Mouse (Mus musculus) neural tube, embryonic 12.5 days (tissue): Measurements from ENCODE around the gene Mrpl35. TPM values are rescaled to one million over a fixed set of nuclear protein-coding genes. Genes with fewer than 3 reads are reported as not detected.
"Not testable (repeated sequence)": the region's sequence is repeated elsewhere in the genome, so short reads cannot be mapped to it uniquely, and the experiment has no call there.

Experiments used
- ATAC-seq: fragments of 200-750 bp; cut with Nextera tagmentation; 2 replicates; pipeline ENCODE4 v1.8.0; 2017; ENCODE audit warnings: low read depth, mild to moderate bottlenecking, moderate TSS enrichment, moderate library complexity; ENCODE audit not compliant: low FRiP score
- H3K27ac ChIP-seq: fragments of 300-500 bp; sonication (generic); 2 replicates; pipeline ENCODE4 v1.5.1; 2016
- H3K27me3 ChIP-seq: fragments of 300-500 bp; sonication (generic); replicated peaks from 2 replicates; pipeline ENCODE4 v1.6.1; 2016; ENCODE audit warnings: mild to moderate bottlenecking
- H3K36me3 ChIP-seq: fragments of 300-500 bp; sonication (generic); 2 replicates; pipeline ENCODE4 v1.6.1; 2016; ENCODE audit warnings: mild to moderate bottlenecking
- H3K4me1 ChIP-seq: fragments of 300-500 bp; sonication (generic); 2 replicates; pipeline ENCODE4 v1.6.1; 2016
- H3K4me2 ChIP-seq: fragments of 300-500 bp; sonication (generic); replicated peaks from 2 replicates; pipeline ENCODE4 v1.6.1; 2016; ENCODE audit warnings: mild to moderate bottlenecking
- H3K4me3 ChIP-seq: fragments of 300-500 bp; sonication (generic); 2 replicates; pipeline ENCODE4 v1.5.1; 2016
- H3K9ac ChIP-seq: fragments of 300-500 bp; sonication (generic); 2 replicates; pipeline ENCODE4 v1.6.1; 2016; ENCODE audit warnings: mild to moderate bottlenecking
- H3K9me3 ChIP-seq: fragments of 300-500 bp; sonication (generic); 2 replicates; pipeline ENCODE4 v1.6.1; 2016; ENCODE audit warnings: mild to moderate bottlenecking
- WGBS: fragments of 180-500 bp; shearing (Covaris S2); methylation state at CpG from one replicate; pipeline ENCODE4 v1.1.7; 2016; 5-methylcytosine and 5-hydroxymethylcytosine counted together
- polyA plus RNA-seq: library from polyadenylated mRNA; unstranded; fragments of >200 nt; fragmentation: Nextera tagmentation; extraction: Ambion mirVana; gene quantifications from 2 replicates; pipeline ENCODE4 v1.2.1, GENCODE M21; 2016

Mrpl35 gene
- polyA plus RNA-seq: 46.3 and 48.6 TPM in 2 replicates

DNA sequence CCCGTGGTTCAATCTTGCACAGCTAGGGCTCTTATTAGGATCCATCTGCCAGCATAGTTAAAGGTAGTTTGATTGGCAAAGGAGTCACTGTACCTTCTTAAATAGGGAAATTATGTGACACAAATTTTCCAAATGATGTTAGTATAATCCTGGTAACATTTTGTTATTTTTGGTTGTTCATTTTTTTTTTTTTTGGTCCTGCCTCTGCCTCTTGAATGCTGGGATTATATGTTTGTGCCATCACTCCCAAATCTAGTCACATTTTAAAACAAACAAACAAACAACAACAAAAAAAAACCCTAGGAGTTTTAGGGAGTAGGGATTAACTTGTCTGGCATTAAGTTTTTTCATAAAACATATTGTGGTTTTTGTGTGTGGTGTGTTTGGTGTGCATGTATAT, at the start of gene Mrpl35:
Mrpl35 (minus strand) TSS at position 101 of the 400 bp plus-strand sequence.
- WGBS: 44% methylated on average over 1 of the region's 1 CpGs
- no peak for ATAC-seq
- H3K4me1 ChIP-seq: peaks cover 3% of the 10 kb centered on the region; the same call in 1 of the 2 replicates
- H3K9ac ChIP-seq: no peak within 1 kb of the TSS
- no peak within 1 kb of the TSS for H3K4me3 ChIP-seq
- H3K36me3 ChIP-seq: no peaks in the 10 kb centered on the region
- H3K9me3 ChIP-seq: no peaks in the 10 kb centered on the region
- no peak within 1 kb of the TSS for H3K4me2 ChIP-seq
- no peaks in the 10 kb centered on the region for H3K27me3 ChIP-seq
- H3K27ac ChIP-seq: no peak within 1 kb of the TSS

DNA sequence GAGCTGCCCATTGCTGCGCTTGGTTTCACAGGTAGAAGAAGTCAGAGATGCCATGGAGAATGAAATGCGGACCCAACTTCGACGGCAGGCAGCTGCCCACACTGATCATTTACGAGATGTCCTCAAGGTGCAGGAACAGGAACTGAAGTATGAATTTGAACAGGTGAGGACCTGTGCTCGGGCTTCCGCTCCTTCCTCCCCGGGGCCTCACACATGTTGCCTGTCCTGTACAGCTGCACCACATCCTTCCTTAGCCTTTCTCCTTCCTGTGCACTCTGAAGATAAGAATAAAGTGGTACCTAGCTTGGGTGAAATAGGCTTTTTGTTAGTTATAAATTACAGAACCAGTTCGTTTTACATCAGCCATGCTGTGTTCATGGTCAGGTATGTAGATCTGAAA, 44.6 kb upstream of the Mrpl35 start:
- H3K4me3 ChIP-seq: no peak overlapping the region
- WGBS: 96% methylated on average over 9 of the region's 9 CpGs
- ATAC-seq: no peak
- no peak overlapping the region for H3K4me2 ChIP-seq
- peaks cover 75% of the 10 kb centered on the region for H3K36me3 ChIP-seq
- no peak overlapping the region for H3K27ac ChIP-seq
- no peaks in the 10 kb centered on the region for H3K27me3 ChIP-seq
- H3K4me1 ChIP-seq: no peaks in the 10 kb centered on the region
- H3K9ac ChIP-seq: no peak overlapping the region
- H3K9me3 ChIP-seq: no peaks in the 10 kb centered on the region

DNA sequence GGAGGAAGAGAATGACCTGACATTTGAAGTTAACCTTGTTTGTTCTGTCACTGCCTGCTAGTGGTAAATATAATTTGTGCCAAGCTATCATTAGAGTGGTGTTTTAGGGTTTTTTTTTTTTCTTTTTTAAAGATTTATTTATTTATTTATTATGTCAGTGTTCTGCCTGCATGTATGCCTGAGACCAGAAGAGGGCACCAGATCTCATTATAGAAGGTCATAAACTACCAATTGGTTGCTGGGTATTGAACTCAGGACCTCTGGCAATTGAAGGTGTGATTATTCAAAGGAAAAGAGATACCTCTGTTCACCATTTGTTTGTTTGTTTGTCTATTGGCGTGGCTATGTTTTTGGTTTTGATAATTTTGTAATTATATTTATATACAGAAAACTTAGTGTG, 42.0 kb upstream of the Mrpl35 start:
- H3K9ac ChIP-seq: no peak overlapping the region
- H3K4me3 ChIP-seq: no peak overlapping the region
- no peak overlapping the region for H3K27ac ChIP-seq
- WGBS: 94% methylated on average over 1 of the region's 1 CpGs
- peaks cover 81% of the 10 kb centered on the region for H3K36me3 ChIP-seq
- H3K9me3 ChIP-seq: no peaks in the 10 kb centered on the region
- no peak overlapping the region for H3K4me2 ChIP-seq
- ATAC-seq: no peak
- H3K27me3 ChIP-seq: no peaks in the 10 kb centered on the region
- no peaks in the 10 kb centered on the region for H3K4me1 ChIP-seq

DNA sequence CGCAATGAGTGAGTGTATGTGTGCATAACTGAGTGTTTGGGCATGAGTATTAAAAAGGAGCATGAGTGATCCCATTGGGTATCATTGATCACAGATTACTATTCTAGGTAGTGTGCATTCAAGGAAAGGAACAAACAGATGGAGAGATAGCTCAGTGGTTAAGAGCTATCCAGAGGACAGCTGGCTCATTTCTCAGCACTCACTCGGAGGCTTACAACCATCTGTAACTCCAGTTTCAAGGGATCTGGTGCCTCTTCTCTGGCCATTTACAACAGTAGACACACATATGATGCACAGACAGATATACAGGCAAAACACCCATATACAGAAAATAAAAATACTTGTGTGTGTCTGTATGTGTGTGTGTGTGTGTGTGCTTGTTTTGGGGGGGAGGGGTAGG, 41.0 kb upstream of the Mrpl35 start:
- H3K4me1 ChIP-seq: no peaks in the 10 kb centered on the region
- no peaks in the 10 kb centered on the region for H3K9me3 ChIP-seq
- no peak overlapping the region for H3K27ac ChIP-seq
- no peak overlapping the region for H3K4me3 ChIP-seq
- ATAC-seq: no peak
- no peak overlapping the region for H3K4me2 ChIP-seq
- H3K27me3 ChIP-seq: no peaks in the 10 kb centered on the region
- WGBS: 92% methylated on average over 2 of the region's 2 CpGs
- no peak overlapping the region for H3K9ac ChIP-seq
- peaks cover 82% of the 10 kb centered on the region for H3K36me3 ChIP-seq

DNA sequence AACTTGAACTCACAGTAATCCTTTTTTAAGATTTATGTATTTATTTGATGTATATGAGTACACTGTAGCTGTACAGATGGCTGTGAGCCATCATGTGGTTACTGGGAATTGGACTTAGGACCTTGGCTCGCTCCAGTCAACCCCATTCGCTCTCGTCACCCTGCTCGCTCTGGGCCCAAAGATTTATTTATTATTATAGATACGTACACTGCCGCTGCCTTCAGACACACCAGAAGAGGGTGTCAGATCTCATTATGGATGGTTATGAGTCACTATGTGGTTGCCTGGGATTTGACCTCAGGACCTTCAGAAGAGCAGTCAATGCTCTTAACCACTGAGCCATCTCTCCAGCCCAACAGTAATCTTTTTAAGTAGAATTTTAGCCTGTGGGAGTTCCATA, 20.1 kb upstream of the Mrpl35 start:
- H3K27me3 ChIP-seq, H3K4me2 ChIP-seq, H3K4me1 ChIP-seq, ATAC-seq, H3K9me3 ChIP-seq, H3K27ac ChIP-seq, H3K9ac ChIP-seq, H3K4me3 ChIP-seq: not testable (repeated sequence)
- 91% methylated on average over 6 of the region's 6 CpGs for WGBS
- peaks cover 29% of the 10 kb centered on the region for H3K36me3 ChIP-seq

DNA sequence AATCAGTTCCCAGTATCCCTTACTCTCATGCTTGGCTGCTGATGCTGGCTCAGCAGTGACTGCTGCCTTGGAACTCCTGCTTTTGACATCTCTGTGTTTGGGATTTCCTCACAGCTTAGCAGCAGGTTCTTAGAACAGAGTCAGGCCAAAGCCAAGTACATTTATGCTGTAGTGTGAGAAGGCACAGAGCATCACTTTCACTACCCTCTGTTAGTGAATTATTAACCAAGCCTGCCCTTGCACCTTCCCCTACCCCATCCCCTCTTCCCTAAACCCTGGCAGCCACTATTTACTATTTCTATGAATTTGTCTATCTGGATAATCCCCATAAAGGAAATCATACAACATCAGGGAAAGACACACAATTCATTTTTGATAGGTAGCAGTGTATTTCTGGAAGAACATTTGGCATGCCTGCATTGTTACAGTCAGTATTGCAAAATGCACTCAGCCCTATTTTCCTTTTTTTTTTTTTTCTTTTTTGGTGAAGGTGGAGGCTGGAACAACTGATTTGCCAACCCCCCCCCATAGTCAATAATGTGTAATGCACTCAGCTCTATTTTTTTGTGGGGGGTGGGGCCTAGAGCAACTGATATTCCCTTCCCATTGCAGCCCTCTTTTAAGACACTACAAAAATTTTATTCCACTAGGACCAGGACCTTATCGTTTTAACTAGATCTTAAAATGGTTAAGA, 14.0 kb upstream of the Mrpl35 start:
- Histone ChIP-seq H3K4me2 (no peak overlapping the region), H3K4me1 (no peaks in the 10 kb centered on the region), H3K9ac (no peak overlapping the region), H3K36me3 (no peaks in the 10 kb centered on the region), H3K4me3 (no peak overlapping the region), H3K27ac (no peak overlapping the region), H3K27me3 (no peaks in the 10 kb centered on the region), H3K9me3 (no peaks in the 10 kb centered on the region)
- WGBS: 93% methylated on average over 1 of the region's 1 CpGs
- no peak for ATAC-seq

DNA sequence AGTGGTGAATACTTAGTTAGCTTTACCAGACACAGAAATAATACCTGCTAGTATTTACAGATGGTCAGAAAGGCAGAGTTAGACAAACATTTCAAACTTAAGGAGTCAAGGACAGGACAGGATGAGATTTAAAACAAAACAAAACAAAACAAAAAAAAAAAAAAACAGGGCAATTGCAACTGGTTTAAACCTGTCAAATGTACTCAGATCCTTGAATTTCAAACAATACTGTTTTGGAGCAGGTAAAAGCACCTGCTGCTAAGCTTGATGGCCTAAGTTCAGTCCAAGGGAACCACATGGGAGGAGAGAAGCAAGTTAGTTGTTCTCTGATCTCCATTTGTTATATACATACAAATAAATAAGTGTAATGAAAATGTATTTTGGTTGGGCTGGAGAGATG, 13.0 kb upstream of the Mrpl35 start:
- H3K4me2 ChIP-seq: no peak overlapping the region
- H3K27me3 ChIP-seq: no peaks in the 10 kb centered on the region
- no peak overlapping the region for H3K27ac ChIP-seq
- ATAC-seq: no peak
- no peaks in the 10 kb centered on the region for H3K4me1 ChIP-seq
- no peak overlapping the region for H3K9ac ChIP-seq
- no peaks in the 10 kb centered on the region for H3K9me3 ChIP-seq
- 0 out of 2 replicates have a peak, but pooled peaks cover 3% of the 10 kb centered on the region for H3K36me3 ChIP-seq
- H3K4me3 ChIP-seq: no peak overlapping the region

DNA sequence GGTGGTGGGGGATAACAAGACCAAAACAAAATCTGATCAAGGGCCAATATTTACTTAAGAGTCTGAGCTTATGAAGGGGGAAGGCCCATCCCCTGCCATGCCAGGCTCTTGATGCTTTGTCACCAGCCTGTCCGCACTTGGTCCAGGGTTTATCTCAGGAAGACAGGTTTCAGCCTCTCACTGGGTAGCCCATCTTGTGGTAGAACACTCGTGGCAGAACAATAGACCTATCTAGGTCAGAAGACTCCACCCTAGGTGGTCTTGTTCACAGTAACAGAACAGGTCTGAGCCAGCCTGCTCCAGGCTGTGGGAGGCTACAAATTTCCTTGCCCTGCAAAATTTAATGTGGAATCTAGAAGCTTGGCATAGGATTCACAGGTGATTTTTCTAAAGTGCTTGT, 10.0 kb upstream of the Mrpl35 start:
- WGBS: 76% methylated on average over 2 of the region's 2 CpGs
- no peak overlapping the region for H3K4me2 ChIP-seq
- no peak overlapping the region for H3K27ac ChIP-seq
- no peak for ATAC-seq
- H3K27me3 ChIP-seq: no peaks in the 10 kb centered on the region
- H3K9ac ChIP-seq: no peak overlapping the region
- 0 out of 2 replicates have a peak, but pooled peaks cover 3% of the 10 kb centered on the region for H3K36me3 ChIP-seq
- H3K9me3 ChIP-seq: no peaks in the 10 kb centered on the region
- H3K4me1 ChIP-seq: peaks cover 12% of the 10 kb centered on the region; the same call in 1 of the 2 replicates
- no peak overlapping the region for H3K4me3 ChIP-seq

DNA sequence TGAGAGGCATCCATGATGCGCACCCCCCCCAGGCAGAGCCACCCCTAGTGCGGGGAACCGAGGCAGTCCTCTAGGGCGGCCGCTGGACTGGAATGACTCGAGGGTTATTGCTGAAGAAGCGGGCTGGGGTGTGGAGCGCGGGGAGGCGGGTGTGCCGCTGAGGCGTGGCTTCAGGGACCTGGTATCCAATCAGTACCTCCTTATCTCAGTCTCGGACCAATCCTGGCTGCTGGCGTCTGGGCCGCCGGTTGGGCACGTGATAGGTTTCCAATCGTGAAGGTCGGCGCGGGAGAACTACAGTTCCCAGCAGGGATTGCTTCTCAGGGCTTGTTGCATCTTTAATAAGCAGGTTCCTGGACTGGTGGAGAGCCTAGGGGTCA, 4.8 kb upstream of the Mrpl35 start:
- peak overlapping the region; percentile 51 for H3K27ac ChIP-seq
- peak overlapping the region; percentile 73 for H3K4me3 ChIP-seq
- WGBS: under 1% methylated on average over 21 of the region's 21 CpGs
- H3K4me2 ChIP-seq: peak overlapping the region; percentile 59
- peak overlapping the region; percentile 73 for H3K9ac ChIP-seq
- H3K4me1 ChIP-seq: peaks cover 14% of the 10 kb centered on the region; the same call in 1 of the 2 replicates
- 0 out of 2 replicates have a peak, but pooled peaks cover 3% of the 10 kb centered on the region for H3K36me3 ChIP-seq
- peak; percentile 100 for ATAC-seq
- no peaks in the 10 kb centered on the region for H3K9me3 ChIP-seq
- H3K27me3 ChIP-seq: no peaks in the 10 kb centered on the region

DNA sequence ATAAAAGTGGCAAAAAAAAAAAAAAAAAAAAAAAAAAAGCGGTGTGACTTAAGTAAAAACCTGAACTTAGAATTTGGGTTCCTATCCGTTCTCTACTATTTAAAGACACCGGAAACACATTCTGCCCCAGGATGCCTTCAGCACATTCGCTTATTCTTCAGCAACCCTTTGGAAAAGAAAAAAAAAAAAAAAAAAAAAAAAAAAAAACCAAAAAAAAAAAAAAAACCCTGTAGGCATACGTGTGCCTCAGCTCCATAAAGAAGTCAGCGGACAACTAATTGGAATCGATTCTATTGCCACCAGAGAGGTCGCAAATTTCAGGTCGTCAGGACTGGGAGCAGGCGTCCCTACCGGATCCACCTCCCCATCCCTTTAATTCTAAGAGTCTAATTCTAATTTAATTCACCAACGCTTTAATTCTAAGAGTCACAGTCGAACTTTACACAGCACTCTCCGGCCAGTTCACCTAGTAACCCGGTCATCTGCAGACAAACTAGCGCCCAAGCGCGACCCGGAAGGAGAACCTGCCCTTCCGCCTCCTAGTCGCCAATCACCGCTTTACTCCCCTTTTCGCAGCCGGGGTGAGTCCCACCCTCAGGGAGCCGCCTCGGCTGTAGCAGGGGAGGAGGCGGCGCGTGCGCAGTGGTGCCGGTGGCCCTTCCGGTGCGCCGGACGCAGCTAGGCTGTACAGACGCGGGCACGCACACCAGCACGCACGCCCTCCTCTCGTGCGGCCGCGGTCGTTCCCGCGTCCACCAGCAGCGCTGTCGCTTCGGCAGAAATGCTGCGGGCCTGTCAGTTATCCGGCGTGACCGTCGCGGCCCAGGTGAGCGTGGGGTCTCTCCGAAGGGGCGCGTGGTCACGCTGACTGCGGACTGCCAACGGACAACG, 4.2 kb upstream of the Mrpl35 start, which contains the start of gene Immt:
Immt (plus strand) TSS at position 642 of the 891 bp plus-strand sequence.
- under 1% methylated on average over 64 of the region's 64 CpGs for WGBS
- 0 out of 2 replicates have a peak, but pooled peaks cover 3% of the 10 kb centered on the region for H3K36me3 ChIP-seq
- peaks cover 14% of the 10 kb centered on the region; the same call in 1 of the 2 replicates for H3K4me1 ChIP-seq
- peak; percentile 100 for ATAC-seq
- H3K27me3 ChIP-seq: no peaks in the 10 kb centered on the region
- H3K4me2 ChIP-seq: peak within 1 kb of the TSS; percentile 59
- H3K9me3 ChIP-seq: no peaks in the 10 kb centered on the region
- peak within 1 kb of the TSS; percentile 73 for H3K9ac ChIP-seq
- peak within 1 kb of the TSS; percentile 51 for H3K27ac ChIP-seq
- peak within 1 kb of the TSS; percentile 73 for H3K4me3 ChIP-seq

DNA sequence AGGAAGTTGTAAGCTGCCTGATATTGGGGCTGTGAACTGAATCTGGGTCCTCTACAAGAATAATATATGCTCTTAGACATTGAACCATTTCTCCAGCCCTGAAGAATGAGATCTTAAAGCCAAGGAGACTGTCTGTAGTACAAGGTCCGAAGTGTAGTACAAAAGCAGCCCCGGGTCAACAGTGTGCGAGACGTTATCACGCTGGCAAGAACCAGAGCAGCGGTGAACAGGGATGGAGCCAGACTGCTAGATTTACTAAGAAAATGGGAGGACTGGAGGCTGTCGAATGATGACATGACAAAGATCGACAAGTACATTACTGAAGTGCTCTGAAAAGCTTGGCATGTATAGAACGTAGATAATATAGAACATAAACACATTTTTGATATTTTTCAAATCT, 3.0 kb upstream of the Mrpl35 start:
- H3K27ac ChIP-seq: no peak overlapping the region
- H3K4me2 ChIP-seq: 0 out of 2 replicates have a peak overlapping the region, but pooled peaks have one; percentile 2
- H3K27me3 ChIP-seq: no peaks in the 10 kb centered on the region
- H3K4me3 ChIP-seq: no peak overlapping the region
- 89% methylated on average over 9 of the region's 9 CpGs for WGBS
- peaks cover 14% of the 10 kb centered on the region; the same call in 1 of the 2 replicates for H3K4me1 ChIP-seq
- no peaks in the 10 kb centered on the region for H3K36me3 ChIP-seq
- ATAC-seq: no peak
- H3K9me3 ChIP-seq: no peaks in the 10 kb centered on the region
- no peak overlapping the region for H3K9ac ChIP-seq

DNA sequence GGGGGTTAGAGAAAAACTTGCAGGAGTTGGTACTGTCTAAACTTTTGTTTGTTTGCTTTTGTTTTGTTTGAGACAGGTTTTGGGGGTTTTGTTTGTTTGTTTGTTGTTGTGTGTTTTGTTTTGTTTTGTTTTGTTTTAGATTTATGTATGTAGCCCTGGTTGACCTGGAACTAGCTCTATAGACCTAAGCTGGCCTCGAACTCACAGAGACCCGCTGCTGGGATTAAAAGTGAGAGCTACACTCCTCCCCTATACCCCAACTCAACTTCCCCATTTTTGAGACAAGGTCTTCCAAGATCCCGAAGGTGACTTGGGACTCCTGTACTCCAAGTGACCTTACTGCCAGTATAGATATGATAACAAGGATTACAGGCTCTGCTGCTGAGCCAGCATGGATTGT, 2.8 kb downstream of the Mrpl35 start:
- no peaks in the 10 kb centered on the region for H3K27me3 ChIP-seq
- H3K4me2 ChIP-seq: peak overlapping the region; percentile 77
- ATAC-seq: peak; percentile 38; the same call in 1 of the 2 replicates
- H3K4me3 ChIP-seq: peak overlapping the region; percentile 65
- H3K36me3 ChIP-seq: no peaks in the 10 kb centered on the region
- no peak overlapping the region for H3K27ac ChIP-seq
- H3K9me3 ChIP-seq: no peaks in the 10 kb centered on the region
- no peaks in the 10 kb centered on the region; the same call in 1 of the 2 replicates for H3K4me1 ChIP-seq
- whole genome bisulfite sequencing: 40% methylated on average over 3 of the region's 3 CpGs
- peak overlapping the region; percentile 49; the same call in 1 of the 2 replicates for H3K9ac ChIP-seq
